Mouse (Mus musculus) thymus, postnatal 36 days (tissue): Measurements from ENCODE around the gene Dclk1.
A peak's percentile ranks its signal among the peaks of the same experiment; 100 is the strongest.

Source experiments
- DNase-seq, 2 experiments: peaks; one replicate each; pipeline ENCODE4 v3.0.0; 2022; ENCODE audit warnings: mixed read lengths in 2 of 2

Gene Dclk1

DNA sequence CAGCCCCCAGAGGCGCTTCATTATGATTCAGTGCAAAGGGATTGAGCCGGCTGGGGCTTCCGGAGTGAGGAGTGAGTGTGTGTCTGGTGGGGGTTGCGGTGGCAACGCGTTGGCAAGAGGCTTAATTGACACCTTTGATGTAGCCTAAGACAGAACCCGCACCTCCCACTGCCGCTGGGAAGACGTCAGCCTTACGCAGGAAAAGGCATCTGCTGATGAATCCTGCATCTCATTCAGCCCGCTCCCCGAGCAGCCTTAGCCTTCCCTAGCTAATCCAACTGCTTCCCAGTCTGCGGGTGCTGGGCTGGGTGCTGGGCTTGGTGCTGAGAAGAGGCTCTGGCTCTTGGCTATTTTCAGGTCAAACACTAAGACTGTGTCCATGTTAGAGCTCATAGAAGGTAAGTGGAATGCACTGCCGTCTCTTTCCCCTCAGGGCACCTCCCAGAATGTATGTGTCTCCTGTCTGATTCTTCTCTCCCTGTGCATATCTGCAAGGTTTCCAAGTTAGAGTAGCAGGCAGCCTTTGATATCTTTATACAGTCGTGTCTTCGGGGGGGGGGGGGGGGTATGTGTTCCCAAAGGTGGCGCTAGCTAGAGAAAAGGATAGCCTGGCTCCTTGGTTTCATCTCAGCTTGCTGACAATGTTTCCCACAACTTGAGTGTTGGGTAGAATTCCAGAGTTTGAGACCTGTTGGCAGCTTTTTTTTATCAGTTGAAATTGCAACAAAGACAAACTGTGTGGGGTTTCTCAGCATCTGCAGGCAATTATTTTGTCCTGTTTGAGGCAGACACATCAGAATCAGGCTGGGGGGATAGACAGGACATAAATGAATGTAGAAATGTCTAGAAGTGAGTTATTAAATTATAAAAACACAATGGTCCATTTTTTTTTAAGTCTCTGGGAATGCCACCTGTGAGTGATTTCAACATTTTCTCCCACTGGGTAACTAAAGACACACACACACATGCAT lies 219.8 kb downstream of the Dclk1 start:
- DNase-seq: peak in 1 of 2 experiments; percentile 6

DNA sequence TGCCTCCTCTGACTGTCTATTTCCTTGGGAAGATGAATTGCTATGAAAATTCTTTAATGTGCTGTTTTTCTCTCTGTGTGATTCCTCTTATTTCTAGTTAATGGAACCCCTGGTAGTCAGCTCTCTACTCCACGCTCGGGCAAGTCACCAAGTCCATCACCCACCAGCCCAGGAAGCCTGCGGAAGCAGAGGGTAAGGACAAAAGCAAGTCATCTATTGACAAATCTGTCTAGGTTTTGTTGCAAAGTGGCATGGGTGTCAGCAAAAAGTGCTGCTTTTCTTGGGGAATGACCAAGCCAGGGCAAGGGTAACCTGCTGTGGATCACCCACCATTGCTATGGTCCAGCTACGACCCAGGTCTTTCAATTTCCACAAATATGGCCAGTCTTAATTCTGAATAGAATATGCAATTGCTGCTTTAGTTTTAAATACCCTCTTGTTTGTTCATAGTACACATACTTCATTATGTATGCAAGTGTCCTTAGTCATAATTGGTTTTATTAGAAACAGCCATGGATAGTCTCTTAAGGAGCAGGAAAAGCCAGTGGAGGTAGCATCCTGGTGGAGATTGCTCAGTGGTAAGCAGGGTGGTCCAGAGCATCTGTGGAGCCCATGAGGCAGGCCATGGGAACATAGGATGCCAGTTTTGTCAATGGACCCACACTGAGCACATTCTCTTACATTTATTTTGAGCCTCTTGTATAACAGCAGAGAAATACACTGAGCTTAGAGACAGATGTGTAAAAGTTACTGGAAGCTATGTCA lies 220.9 kb downstream of the Dclk1 start:
- DNase-seq: no peak

DNA sequence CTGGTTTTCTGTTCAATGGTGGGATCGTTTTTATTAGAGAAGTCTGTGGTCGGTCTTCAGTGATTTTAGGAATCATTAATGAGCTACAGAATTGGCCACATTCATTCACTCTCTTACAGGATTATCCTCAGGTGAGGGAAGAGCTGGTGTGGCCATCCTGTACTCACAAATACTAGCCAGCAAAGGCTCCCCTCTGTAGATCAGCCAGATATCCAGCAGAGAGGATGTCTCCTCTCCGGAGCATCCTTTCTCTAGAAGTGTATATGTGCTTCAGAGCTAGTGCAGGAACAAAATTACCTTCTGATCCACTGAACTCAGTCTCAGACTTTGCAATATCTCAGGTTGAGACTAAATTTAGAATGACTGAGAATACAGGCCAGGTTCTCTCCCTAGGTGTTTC lies 222.1 kb downstream of the Dclk1 start:
- DNase-seq: no peak

DNA sequence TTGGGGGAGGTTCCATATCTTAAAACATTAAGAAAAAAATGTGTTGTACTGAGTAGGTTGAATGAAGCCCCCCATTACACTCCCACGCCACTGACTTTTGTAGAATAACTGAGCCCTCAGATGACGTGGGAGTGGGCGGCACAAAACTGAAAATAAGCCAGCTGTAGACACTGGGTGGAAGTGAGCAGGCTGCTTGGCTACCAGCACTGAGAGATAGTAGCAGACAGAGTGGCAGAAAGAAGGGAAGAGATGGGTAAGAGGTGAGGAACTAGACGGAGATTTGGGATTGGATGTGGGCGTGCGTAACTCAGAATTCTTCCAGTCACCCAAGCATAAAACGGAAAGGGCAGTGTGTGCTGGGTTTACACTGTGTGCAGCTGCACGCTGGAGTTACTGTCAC lies 223.6 kb downstream of the Dclk1 start:
- DNase-seq: no peak

DNA sequence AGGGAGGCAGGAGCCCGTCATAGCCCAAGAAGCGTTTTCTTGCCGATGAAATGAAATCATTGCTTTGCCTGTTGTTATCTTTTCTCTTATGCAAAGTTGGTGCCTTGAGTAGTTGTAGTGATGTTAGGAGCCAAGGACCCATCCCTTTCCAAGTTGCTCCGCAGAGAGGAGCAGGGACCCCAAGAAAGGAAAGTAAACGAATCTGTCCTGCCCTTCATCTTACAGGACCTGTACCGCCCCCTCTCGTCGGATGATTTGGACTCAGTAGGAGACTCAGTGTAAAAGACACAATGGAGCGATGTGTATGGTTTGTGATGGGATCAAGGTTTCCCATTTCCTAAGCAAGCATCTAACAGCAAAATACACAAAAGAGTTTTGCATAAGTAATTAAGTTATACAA lies 224.2 kb downstream of the Dclk1 start:
- no peak for DNase-seq

DNA sequence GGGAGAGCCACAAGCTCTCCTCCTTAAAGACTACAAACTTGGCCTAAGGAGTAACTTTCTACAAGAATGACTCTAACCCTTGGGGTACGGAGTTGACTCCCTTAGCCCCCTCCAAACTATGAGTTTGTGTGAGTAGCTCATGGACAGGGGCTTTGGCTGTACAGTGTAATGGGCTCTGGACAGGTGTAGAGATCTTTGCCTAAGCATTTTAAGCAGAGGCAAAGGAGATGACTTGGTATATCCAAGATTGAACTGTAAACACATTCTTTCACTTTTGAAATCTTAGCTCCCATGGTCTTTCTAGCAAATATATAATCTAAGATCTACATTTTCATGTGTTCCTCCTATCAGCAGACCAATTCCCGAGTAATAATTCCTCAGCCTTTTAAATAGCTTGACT lies 229.9 kb downstream of the Dclk1 start, which contains the start of gene Gm21954:
Gene Gm21954, minus strand, starts transcription at position 101 of the 400 bp plus-strand sequence.
- DNase-seq: no peak

DNA sequence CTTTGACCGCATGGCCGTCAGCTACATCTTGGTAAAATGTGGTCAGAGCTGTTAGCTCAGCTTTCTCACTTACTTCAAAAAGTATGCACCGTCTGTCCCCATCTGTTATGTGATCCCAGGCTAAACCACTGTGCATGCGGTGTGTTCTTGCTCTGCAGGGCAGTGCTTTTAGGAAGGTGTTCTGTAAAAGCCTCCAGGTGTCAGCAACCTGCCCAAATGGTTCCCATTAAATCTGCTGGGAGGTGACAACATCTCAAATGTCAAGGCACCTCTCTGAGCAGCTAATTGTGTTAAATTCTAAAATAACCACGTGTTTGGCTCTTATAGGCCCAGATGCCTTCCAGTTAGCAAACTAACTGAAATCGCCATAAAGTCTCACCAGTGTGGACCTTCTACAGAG lies 231.0 kb downstream of the Dclk1 start:
- no peak for DNase-seq

DNA sequence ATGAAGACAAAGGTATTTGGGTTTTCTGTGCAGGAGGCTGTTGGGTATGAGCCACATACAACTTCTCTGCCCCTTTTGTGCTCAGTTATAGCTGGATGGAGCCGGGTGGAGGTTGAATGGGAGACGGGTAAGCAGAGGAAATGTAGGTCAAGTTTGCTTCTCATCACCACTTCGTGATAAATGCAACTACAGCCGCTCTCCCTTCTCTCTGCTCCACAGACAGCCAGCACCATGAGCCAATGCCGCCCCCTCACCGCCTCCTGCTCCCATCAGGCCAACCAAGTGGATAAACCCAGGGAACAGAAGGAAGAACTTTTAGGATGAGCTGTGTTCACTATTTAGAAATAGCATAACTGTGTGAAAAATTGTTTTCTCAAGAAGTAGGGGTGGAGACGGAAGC lies 234.5 kb downstream of the Dclk1 start:
- DNase-seq: no peak

DNA sequence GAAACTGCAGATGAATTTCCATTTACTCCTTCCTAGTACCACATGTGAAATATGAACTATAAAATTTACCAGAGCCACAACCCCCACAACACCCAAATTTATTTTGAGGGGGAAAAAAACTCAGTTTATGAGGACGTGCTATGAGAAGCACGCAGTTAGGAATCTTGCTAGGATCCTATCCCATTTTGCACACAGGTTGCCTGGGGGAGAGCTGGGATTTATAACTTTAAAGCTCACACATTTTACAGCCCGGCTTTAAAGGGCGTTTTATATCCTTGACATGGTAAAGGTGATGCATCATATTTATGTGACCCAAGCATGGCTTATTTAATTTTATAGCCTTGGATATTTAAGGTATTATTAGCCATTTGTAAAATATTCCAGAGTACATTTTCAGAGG lies 237.1 kb downstream of the Dclk1 start:
- no peak for DNase-seq

DNA sequence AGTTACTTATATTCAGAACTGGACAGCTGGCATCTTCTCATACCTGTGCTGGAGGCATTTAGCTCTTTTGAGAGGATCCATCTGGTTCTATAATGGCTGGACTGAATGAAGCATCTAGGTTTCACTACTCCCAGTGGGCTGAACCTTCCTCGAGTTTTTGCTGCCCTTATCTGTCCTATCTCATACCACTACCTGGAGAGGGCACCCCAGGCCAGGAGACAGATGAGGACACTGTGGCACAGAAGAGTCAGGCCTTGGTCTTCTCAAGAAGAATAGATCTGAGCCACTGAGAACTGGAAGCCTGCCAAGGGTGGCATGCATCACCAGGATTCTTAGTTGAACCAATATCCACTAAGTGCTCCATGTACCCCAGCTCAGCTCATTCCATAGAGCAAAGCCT lies 239.0 kb downstream of the Dclk1 start:
- no peak for DNase-seq

DNA sequence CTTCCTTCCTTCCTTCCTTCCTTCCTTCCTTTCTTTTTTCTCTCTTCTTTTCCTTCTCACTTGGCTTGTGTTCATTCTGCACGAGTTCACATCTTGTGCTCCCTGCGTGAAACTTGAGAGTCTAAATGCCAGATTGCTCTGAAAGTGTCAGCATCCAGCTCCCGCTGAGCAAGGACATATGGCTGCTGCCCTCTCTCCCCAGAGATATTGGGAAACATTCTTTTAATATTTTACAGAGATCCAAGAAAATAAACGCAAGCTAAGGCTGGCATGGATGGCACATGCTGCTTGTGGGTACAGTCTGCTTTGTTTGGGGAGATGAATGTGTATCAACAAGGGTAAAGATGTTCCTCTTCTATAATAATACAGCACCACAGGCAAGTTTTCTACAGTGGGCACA lies 241.2 kb downstream of the Dclk1 start:
- no peak for DNase-seq

DNA sequence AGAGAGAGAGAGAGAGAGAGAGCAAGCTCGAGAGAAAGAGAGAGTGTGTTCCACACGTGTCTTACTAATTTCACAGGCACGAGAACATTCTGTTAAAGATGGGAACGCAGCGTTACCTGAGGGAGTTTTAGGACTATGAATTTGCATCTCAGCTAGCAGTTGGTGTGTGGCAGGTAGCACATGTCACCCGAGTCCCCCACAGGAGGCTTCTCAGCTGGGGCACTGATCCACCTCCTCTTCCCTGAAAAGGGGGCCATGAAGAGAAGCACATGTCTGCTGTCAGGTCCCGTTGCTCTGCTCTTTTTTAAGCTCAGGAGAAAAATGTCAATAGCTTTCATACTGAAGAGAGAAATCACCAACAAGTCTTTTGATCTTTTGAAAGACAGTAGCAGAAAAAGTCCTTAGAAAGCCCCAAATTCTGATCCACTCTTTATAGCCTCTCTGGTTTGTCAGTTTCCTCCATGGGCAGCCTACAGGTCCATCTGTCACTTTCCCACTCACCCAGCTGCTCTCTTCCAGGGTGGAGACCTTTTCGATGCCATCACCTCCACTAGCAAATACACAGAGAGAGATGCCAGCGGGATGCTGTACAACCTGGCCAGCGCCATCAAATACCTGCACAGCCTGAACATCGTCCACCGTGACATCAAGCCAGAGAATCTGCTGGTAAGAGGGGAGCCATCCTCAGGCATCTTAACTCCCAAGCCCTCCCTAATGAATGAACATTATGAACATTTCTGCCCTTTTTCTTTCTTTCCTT lies 247.2 kb downstream of the Dclk1 start:
- DNase-seq: no peak

DNA sequence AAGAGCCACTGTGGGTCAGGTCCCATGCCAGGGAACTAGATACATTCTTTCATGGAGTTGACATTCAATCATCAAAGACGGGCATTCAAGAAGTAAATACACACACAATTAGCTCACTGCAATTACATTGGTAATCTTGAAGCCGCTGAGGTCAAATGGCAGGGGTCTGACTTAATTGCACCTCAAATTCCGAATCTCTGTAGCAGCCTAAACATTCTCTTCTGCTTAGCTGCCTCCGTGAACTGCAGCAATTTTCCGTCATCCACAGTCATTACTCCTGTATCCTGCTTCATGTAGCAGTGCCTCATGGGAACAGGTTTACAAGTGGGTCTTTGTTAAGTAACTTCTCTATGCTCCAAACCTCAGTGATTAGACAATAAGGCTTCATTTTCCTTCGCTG lies 249.9 kb downstream of the Dclk1 start:
- DNase-seq: no peak

DNA sequence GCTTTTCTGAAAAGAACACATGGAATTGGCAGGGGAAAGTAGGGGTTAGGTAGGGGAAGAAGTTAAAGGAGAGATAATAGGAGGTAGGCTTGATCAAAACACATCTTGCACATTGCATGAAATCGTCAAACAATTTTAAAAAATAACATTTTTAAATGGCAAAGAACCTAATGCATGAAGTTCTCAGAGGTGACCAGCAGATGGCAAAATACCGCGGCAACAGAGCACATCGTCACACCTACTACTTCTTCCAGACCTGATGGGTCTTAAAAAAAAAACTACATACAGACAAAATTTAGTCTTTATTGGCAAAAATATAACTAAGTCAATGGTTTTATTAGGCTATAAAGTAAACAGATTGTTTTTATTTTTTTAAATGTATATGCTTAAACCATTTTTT lies 252.2 kb downstream of the Dclk1 start:
- DNase-seq: no peak

DNA sequence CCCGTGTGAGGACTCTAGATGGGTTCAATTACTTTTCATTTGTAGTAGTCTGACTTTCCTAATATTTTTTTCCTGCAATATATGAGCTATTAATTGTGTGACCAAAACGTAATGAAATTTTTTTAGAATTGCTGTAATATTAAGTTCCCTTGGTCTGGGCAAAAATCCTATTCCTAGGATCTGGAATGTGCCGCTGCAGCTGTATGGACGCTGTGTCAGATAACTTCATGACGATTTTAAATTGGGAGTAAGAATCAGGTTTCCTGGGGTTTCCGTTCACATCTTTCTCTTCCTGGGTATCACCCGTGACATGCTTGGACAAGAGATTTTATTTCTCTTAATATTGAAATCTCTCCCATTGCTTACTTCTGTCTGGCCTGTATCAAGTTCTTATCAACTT lies 253.1 kb downstream of the Dclk1 start:
- DNase-seq: no peak

DNA sequence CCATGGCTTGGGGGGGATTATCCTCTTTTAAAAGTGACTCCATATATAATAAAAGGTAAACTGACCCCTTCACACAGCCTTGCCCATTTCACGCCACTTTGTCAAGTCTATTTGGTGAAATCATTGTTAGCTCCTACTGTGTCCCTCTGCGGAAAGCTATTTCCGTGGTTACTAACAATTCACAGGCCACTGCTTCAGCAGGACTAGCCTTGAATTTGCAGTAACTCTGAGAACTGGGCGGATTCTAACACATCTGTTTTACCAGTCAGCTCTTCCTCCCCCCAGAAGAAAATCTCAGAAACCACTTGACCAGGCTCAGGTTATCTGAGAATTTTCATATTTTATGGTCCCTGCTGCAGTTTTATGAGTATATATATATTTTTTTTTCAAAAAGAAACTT lies 253.7 kb downstream of the Dclk1 start:
- no peak for DNase-seq

DNA sequence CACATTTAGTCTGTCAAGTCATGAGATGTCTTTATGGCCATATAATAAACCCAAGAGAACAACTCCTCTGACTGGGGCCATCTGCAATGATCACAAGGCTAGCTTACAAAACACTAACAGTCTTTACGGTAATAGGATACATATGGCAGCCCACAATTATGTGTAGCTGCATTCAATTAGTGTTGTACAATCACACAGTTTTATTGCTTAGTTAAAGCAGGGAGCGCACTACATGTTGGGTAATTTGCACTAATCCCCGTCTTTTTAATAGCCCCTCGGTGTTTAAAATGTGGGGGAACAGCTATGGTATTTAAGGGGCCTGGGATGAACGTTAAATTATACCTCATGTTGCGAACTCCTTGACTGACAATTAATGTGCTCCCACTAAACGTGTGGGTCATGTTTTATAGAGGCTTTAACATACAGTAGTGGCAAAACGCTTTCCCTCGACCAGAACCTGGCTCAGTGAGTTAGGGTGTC lies 254.3 kb downstream of the Dclk1 start:
- DNase-seq: no peak

DNA sequence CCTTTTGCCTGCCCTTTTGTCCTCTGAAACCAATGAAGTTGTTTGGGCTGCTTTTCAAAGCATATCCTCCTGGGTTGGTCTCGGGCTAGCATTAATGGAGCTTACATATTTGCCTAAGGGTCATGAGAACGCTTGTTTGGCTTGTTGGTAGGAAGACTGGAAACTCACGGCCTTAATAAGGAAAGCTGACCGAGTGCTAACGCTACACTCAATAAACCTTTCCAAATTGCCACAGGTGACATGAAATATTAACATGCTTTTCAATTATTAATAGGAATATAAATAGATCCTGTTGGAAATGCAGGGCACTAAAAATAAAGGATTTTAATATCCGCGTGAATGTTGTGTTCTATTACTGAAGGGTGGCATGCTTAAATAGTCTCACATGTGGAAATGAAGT lies 257.1 kb downstream of the Dclk1 start:
- no peak for DNase-seq

DNA sequence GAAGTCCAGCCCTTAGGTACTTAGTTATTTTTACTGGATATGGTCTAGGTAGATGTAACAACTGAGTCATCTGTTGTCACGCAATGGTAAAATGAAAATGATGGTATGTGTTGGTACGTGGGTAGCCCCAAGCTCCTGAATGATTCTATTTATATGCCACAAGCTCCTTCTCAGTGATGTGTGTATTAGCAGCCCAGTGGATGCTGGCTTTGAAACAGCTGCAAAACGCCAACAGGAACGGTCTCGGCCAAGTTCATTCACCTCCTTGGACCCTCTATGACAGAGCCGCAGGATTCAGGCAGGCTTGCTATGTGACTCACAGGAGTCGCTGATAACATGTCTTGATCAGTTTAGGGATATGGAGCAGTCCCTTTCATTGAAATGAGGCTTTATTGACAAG lies 268.0 kb downstream of the Dclk1 start:
- DNase-seq: no peak

DNA sequence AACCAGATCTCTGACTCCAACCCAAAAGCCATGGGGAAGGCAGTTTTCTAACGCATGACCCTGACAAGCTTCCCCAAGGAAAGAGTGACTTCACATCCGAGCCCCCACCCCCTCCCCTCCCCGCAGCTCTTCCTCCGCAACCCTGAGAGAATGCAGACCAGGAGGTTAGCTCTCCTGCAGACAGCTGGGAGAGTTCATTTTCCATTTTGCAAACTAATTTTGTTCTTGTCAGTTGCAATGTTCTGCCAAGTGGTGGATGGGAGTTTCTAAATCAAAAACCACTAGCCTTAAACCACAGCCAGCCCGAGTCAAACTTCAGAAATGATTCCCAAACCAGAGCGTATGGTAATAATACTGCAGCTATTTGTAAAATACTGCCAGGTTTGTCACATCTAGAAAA lies 269.5 kb downstream of the Dclk1 start:
- DNase-seq: no peak

DNA sequence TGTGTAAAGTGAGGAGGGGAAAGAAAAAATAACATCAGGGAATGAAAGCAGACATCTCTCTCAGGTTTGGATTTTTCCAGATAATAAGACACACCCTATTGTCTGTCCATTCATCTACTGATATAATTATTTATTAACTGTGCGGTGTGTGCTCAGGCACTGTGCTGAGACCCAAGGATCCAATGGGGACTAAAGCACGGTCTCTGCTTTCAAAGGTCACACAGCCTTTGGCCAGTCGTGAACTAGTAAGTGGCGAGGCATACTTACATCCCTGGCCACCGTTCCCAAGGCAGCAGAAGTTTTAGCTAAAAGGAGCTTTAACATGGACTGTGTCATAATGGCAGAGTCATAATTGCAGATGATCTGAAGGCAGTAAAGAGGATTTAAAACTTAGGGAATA lies 273.8 kb downstream of the Dclk1 start:
- no peak for DNase-seq

DNA sequence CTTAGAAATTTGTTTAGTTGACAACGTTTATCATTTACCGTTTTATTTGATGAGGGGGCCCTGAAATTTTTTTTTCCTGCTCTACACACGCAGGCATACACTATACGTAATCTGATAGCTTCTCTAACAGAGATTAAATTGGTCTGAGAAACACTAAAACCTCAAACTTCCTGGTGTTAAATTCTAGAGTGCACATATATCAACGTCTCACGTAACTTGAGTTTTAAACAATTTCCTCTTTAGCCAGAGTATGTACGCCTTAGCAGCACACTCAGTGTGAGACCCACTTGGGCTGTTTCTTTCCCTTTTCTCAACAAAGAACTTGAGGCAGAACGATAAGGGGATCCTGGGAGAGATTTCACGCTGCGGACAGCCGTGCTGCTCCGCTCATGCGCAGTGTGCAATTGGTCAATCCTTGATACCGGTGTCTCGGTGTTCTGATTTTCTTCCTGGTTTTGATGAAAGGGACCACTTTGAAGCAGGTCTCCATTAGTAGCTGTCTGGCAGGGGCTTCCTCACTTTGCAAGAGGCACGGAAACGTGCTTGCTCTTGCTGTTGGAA lies 275.4 kb downstream of the Dclk1 start:
- DNase-seq: no peak
